Mouse (Mus musculus) liver (tissue): ENCODE measurements around the gene Ctnnd2.
A peak's percentile ranks its signal among the peaks of the same experiment; 100 is the strongest.

ENCODE experiments used
- DNase-seq: peaks from one replicate; pipeline ENCODE4 v3.0.0-alpha.2; 2020; ENCODE audit warnings: mixed read lengths

Ctnnd2 gene

DNA sequence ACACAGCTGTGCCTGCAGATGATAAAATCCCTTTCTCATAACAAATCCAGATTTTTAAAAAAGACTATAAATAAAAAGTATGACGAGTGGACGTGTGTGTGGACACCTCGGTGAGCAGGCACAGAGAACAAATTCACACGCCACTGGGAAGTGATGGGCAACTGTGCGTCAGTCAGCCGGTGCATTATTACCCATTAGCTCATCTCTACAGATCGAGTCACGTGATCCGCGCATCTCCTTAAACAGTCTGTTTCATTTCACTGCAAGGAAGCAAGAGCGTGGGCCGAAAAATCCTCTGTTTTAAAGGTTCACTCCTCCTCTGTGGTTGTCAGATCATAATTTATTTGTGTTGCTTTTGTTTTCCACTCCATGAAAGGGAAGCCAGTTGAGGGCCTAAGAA, 378.6 kb downstream of the Ctnnd2 start:
- DNase-seq: no peak

DNA sequence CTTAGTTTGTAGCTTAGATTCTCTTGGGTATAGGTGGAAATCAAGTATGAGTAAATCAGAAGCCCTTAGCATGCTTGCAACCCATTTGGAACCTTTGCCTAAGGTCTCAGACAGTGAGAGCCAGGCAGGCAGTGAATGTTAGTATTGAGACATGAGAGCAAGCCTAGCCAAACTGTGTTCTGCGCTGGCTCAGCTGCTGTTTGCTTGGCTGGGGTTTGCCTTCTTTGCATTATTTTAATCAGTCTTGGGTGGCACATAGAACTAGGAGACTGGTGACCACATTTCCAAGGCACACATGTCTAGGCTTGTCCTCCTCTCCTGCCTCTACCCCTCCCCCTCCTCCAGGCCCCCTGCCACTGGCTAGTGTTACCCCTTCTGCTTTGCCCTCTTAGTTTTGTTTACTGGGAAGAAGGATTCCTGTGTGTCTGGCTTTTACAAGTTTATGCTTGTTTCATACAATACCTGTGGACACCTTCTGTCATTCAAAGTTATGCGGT, 381.6 kb downstream of the Ctnnd2 start:
- no peak for DNase-seq

DNA sequence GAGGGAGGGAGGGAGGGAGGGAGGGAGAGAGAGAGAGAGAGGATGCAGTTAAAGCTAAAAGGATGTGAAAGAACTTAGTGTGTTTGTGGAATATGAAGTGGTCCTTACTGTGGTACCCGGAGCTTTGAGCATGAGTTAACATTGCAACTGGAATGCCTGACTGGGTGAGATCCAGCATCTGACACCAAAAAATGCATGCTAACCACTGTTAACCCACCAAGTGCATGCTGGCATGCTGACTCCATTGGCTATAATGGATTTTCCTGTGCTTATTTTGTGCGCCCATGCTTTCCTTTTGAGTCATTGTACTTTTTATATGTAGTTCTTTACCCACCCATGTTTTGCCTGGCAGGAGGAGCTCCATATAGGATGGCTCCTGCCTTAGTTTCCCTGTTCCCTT, 383.4 kb downstream of the Ctnnd2 start:
- DNase-seq: no peak

GRCm38 (mm10) chr15:30562375-30562774, 390.0 kb downstream of the Ctnnd2 start:
- no peak for DNase-seq

DNA sequence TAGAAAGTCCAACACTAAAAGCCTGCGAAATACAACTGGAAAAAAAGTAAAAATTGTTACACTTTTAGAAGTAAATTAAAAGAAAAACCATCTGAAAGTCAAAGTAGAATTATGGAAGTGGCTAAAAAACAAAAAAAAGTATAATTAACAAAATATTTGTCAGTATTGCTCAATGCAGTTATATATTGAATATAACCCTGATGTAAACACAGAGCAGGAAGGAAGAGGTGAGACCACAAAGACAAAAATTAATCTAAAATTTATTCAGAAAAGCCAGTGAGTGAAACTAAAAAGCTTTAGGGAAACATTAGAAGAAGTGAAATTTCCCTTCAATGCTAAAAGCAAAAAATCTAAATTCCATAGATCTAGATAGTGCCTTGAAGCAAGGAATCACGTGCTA, 392.2 kb downstream of the Ctnnd2 start:
- DNase-seq: no peak

GRCm38 (mm10) chr15:30570254-30570800, 397.9 kb downstream of the Ctnnd2 start:
- DNase-seq: no peak

DNA sequence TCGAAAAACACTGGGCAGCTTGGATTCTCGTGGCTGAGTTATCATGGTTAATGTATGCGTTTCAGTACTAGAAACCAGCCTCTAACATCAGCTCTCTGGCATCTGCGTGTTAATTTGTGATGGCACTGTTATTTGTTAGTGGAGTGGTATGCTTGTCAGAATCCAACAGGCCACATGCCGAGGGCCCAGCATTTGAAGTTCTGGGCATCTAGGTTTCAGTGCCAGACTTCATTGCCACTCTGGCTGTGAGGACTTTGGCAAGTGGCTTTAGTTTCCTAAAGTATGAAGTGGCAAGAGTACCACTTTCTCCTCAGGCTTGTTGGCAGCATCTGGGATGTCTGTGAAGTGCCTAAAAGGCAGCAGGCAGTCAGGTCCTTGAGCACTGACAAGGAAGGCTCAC, 415.1 kb downstream of the Ctnnd2 start:
- no peak for DNase-seq

- no peak for DNase-seq
Observed at GRCm38 (mm10) chr15:30590865-30591264, 418.5 kb downstream of the Ctnnd2 start.

GRCm38 (mm10) chr15:30595507-30595906, 423.1 kb downstream of the Ctnnd2 start:
- no peak for DNase-seq

DNA sequence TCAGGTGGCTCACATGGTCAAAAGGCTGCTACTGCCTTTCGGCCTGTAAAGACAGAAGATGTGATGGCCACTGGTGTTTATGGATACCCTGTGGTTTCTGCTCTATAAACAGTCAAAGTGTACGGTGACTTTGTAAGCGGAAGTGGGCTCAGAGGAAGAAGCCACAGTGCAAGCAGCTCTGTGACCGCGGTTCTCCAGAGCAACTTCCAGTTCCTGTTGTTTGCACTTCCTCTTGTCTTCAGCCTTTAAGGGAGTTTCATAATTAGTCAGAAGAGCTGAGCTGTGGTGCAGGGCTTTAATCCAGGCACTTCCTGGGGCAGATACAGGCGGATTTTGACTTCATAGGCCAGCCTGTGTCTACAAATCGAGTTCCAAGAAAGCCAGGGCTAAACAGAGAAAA, 438.2 kb downstream of the Ctnnd2 start:
- peak; percentile 22 for DNase-seq

DNA sequence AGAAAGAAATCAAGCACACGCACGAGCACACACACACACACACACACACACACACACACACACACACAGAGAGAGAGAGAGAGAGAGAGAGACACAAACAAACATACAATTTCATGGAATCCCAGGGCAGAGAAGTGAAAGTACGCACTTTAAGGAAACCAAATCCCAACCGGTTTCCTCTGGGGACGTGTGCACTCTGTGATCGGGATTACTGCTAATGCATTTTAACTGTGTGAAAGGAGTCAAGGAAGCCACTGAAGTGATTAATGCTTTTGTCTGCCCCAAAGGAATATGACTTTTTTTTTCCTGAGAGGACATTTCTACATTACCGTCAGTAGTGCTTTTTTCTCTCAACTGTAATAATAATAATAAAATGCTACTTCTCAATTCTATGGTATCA, 443.1 kb downstream of the Ctnnd2 start:
- no peak for DNase-seq

- DNase-seq: no peak
Observed at GRCm38 (mm10) chr15:30616861-30617260, 444.5 kb downstream of the Ctnnd2 start.

DNA sequence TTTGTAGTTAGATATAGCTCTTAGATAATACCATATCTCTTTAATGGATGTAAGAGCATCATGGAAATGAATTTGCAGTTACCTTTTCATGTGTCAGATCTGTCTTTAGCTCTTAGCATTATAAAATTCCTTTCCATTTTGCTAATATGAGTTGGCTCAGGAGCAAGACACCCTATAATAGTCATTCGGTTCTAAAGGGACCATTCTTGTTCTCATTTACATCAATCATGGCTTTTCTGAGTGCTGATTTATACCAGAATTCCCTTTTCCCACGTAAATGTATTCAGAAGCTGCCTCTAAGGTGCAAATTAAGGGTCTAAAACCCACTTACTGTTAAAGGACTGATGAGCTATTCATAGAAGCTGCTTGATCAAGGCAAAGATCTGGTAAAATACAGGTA, 445.5 kb downstream of the Ctnnd2 start:
- no peak for DNase-seq

GRCm38 (mm10) chr15:30628524-30628923, 456.1 kb downstream of the Ctnnd2 start:
- no peak for DNase-seq

DNA sequence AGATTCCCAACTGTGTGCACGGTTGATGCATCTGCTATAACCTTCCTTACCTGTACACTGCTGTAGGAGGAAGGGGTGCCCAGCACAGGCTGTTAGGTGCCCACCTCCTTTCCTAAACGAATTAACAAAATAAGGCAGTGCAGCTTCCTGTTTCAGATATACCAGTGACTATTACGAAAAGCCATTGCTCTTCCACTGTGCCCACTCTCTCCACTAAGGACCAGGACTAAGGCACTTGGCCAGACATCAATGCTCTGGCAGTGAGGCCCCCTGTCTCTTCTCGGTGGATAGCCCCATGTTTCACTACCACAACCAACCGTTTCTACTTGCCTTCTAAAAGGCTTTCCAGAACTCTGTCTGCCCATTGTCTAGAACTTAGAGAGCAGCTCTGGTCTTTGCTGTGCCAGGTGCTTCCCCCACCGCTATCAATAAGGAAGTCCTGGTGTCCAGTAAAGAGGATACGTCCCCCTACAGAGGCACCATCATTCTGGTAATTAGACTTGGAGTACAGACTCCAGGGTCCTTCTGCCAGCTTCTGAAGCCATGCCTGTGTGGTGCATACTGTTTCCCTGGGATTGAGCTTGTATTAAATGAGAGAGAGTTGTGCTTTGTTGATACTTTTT, 459.8 kb downstream of the Ctnnd2 start:
- no peak for DNase-seq

- no peak for DNase-seq
Observed at GRCm38 (mm10) chr15:30633917-30634316, 461.5 kb downstream of the Ctnnd2 start.

DNA sequence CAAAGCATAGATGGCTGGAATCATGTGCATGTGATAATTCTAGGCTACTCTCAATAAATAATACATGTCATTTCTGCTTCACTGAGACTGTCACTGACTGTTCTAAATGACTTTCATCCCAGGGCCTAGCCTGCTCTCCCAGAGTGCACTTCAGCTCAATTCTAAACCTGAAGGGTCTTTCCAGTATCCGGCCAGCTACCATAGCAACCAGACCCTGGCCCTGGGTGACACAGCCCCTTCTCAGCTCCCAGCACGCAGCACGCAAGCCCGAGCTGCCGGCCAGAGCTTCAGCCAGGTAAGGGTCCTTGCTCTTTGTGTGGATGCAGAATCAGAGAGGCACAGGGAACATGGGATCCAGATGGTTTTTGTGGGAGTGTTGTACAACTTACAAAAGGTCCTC, 462.1 kb downstream of the Ctnnd2 start:
- DNase-seq: no peak

- DNase-seq: no peak
Observed at GRCm38 (mm10) chr15:30640651-30641050, 468.3 kb downstream of the Ctnnd2 start.

GRCm38 (mm10) chr15:30645688-30646087, 473.3 kb downstream of the Ctnnd2 start:
- no peak for DNase-seq

DNA sequence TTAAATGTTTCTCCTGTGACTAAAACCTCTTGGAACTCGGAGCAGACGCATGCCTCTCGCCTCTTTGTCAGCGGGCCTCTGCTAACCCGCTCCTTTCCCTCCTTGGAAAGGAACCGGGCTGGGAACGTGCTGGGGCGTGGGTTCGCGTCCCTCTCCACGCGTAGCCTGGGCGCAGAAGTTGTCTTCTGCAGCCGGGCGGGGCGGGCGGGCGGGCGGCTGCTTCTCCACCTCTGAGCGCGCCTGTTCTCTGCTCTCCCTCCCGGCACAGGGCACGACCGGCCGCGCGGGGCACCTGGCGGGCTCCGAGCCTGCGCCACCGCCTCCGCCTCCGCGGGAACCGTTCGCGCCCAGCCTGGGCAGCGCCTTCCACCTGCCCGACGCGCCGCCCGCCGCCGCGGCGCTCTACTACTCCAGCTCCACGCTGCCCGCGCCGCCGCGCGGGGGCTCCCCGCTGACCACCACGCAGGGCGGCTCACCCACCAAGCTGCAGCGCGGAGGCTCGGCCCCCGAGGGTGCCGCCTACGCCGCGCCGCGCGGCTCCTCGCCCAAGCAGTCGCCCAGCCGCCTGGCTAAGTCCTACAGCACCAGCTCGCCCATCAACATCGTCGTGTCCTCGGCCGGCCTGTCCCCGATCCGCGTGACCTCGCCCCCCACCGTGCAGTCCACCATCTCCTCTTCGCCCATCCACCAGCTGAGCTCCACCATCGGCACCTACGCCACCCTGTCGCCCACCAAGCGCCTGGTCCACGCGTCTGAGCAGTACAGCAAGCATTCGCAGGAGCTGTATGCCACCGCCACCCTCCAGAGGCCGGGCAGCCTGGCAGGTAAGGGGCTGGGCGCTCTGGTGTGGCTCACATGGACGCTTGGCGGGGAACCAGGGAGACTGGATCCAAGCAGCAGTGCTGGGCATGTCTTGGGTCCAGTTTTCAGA, 474.4 kb downstream of the Ctnnd2 start:
- DNase-seq: no peak

DNA sequence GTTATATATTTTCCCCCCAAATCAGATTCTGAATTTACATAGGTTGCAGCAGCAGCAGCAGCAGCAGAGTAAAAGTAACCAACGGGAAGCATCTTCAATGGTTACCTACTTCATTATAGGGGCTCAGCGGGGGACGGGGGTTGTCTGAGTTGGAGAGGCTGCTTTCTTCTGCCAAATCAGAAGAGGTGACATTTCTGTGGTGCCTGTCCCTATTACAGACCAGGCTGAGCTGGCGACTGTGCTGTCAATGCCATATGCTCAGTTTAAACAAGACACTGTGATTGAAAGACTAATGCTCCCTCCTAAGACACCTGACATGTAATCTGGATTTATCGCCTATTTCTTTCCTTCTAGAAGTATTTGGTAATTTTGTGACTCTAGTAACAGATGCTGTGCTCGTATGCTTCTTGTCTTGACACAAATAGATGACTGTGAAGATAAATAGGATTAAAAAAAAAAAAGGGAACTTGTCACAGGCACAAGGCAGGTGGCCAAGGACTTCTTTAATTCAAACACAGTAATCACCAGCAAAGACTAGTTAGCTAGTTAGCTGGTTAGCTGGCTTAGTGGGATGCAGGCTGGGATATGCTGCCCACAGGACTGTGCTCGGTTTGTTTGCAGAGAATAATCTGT, 475.4 kb downstream of the Ctnnd2 start:
- DNase-seq: no peak

DNA sequence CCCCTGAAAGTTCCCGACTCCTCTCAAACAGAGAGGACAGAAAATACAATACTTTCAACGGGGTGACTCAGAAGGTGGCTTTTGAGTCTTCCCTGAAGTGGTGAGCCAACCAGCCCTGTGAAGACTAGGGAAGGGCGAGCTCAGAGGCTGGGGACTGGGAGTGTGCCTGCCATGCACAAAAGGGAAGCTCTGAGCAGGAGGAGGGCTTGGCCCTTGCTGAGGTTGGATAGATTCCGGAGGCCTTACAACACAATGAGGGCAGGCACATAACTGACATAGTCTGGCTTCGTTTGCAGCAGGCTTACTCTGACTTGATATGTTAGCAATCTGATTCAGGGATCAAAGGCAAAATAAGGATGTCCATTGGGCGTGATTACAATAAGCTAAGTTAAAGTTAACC, 477.6 kb downstream of the Ctnnd2 start:
- no peak for DNase-seq

GRCm38 (mm10) chr15:30655433-30655832, 483.0 kb downstream of the Ctnnd2 start:
- no peak for DNase-seq
